Mouse (Mus musculus): Measurements from ENCODE around the gene Gm28042. TPM values are rescaled to one million over a fixed set of nuclear protein-coding genes. Genes with fewer than 3 reads are reported as not detected.

Gm28042 gene
- polyA plus RNA-seq, 1 experiment: 2.5 TPM

GRCm38 (mm10) chr2:120086038-120086437 lies 58.7 kb downstream of the Gm28042 start:
- no peaks in the 10 kb centered on the region for H3K4me1 ChIP-seq (ENCODE audit: control insufficient read depth, insufficient read depth, low read length)
- no peak overlapping the region for H3K4me3 ChIP-seq (ENCODE audit: insufficient read depth, low read length)
- H3K27ac ChIP-seq (ENCODE audit: insufficient read depth, low read length): no peak overlapping the region
- TF ChIP-seq POLR2A (IDR thresholded peaks at IDR 0.05; ENCODE audit: extremely low read depth, insufficient read depth, low read length) (no peak), CTCF (IDR thresholded peaks at IDR 0.05; ENCODE audit: extremely low read depth, insufficient read depth, low read length) (no peak)

GRCm38 (mm10) chr2:120087391-120087790 lies 60.1 kb downstream of the Gm28042 start:
- Histone ChIP-seq H3K4me1 (ENCODE audit: control insufficient read depth, insufficient read depth, low read length) (no peaks in the 10 kb centered on the region), H3K4me3 (ENCODE audit: insufficient read depth, low read length) (no peak overlapping the region), H3K27ac (ENCODE audit: insufficient read depth, low read length) (no peak overlapping the region)
- no peak for TF ChIP-seq CTCF (IDR thresholded peaks at IDR 0.05; ENCODE audit: extremely low read depth, insufficient read depth, low read length)
- TF ChIP-seq POLR2A (IDR thresholded peaks at IDR 0.05; ENCODE audit: extremely low read depth, insufficient read depth, low read length): no peak

- no peaks in the 10 kb centered on the region for H3K4me1 ChIP-seq (ENCODE audit: control insufficient read depth, insufficient read depth, low read length)
- no peak overlapping the region for H3K27ac ChIP-seq (ENCODE audit: insufficient read depth, low read length)
- no peak for TF ChIP-seq POLR2A (IDR thresholded peaks at IDR 0.05; ENCODE audit: extremely low read depth, insufficient read depth, low read length)
- no peak for TF ChIP-seq CTCF (IDR thresholded peaks at IDR 0.05; ENCODE audit: extremely low read depth, insufficient read depth, low read length)
- H3K4me3 ChIP-seq (ENCODE audit: insufficient read depth, low read length): no peak overlapping the region
Observed at GRCm38 (mm10) chr2:120087897-120088296, 60.6 kb downstream of the Gm28042 start.

GRCm38 (mm10) chr2:120090979-120091378 lies 63.7 kb downstream of the Gm28042 start:
- TF ChIP-seq CTCF (IDR thresholded peaks at IDR 0.05; ENCODE audit: extremely low read depth, insufficient read depth, low read length) (no peak), POLR2A (IDR thresholded peaks at IDR 0.05; ENCODE audit: extremely low read depth, insufficient read depth, low read length) (no peak)

More at GRCm38 (mm10) chr2:120090979-120091378, 63.7 kb downstream of the Gm28042 start:
- H3K4me3 ChIP-seq (ENCODE audit: insufficient read depth, low read length): no peak overlapping the region
- H3K27ac ChIP-seq (ENCODE audit: insufficient read depth, low read length): no peak overlapping the region
- H3K4me1 ChIP-seq (ENCODE audit: control insufficient read depth, insufficient read depth, low read length): no peaks in the 10 kb centered on the region

Other genes starting within 250 kb of the Gm28042 start
- gene Rpap1, start 240.0 kb upstream of the Gm28042 start, polyA plus RNA-seq (2012; rRNA removed): 14.6 and 15.4 TPM in 2 replicates
- gene Tyro3, start 229.8 kb upstream of the Gm28042 start, polyA plus RNA-seq (2012; rRNA removed): 164 and 169 TPM in 2 replicates
- 15.3 and 15.8 TPM in 2 replicates for gene Mga, start 130.3 kb upstream of the Gm28042 start, polyA plus RNA-seq (2012; rRNA removed)
- gene Mapkbp1, start 54.8 kb upstream of the Gm28042 start, polyA plus RNA-seq (2012; rRNA removed): 35.6 and 36.8 TPM in 2 replicates
- gene Jmjd7, start within 50 bp of the Gm28042 start, polyA plus RNA-seq (2012; rRNA removed): 6.1 and 6.6 TPM in 2 replicates
- 4.4 and 6.3 TPM in 2 replicates for gene Pla2g4b, start 5.9 kb downstream of the Gm28042 start, polyA plus RNA-seq (2012; rRNA removed)
- 9.1 and 10.6 TPM in 2 replicates for gene Ehd4, start 127.1 kb downstream of the Gm28042 start, polyA plus RNA-seq (2012; rRNA removed)
- gene Pla2g4e, start 217.8 kb downstream of the Gm28042 start, polyA plus RNA-seq (2012; rRNA removed): 17.2 and 20.5 TPM in 2 replicates